Mouse (Mus musculus): ENCODE measurements around the gene Esrrb.

GRCm38 (mm10) chr12:86462742-86463470, 102.0 kb downstream of the Esrrb start:
- no peak for TF ChIP-seq POLR2A (IDR thresholded peaks at IDR 0.05; ENCODE audit: low read depth, low read length)
- TF ChIP-seq CTCF (IDR thresholded peaks at IDR 0.05; ENCODE audit: extremely low read depth, insufficient read length, insufficient replicate concordance, low read depth, low read length) = no peak

All from small intestine, adult 2 months (tissue).